Mouse (Mus musculus) cerebellum, adult 2 months (tissue): ENCODE results near the gene Hist1h1c.

Experiments used
- CTCF ChIP-seq: fragments of 200-500 bp; IDR thresholded peaks from 2 replicates; pipeline ENCODE4 v1.5.1; 2011; ENCODE audit warnings: low read depth, mild to moderate bottlenecking, control low read depth, low read length, moderate library complexity, borderline replicate concordance; ENCODE audit not compliant: insufficient read depth
- POLR2A ChIP-seq: fragments of 200-500 bp; IDR thresholded peaks from 2 replicates; pipeline ENCODE4 v1.6.1; 2011; ENCODE audit warnings: low read length, control low read depth, borderline replicate concordance; ENCODE audit not compliant: insufficient read depth

DNA sequence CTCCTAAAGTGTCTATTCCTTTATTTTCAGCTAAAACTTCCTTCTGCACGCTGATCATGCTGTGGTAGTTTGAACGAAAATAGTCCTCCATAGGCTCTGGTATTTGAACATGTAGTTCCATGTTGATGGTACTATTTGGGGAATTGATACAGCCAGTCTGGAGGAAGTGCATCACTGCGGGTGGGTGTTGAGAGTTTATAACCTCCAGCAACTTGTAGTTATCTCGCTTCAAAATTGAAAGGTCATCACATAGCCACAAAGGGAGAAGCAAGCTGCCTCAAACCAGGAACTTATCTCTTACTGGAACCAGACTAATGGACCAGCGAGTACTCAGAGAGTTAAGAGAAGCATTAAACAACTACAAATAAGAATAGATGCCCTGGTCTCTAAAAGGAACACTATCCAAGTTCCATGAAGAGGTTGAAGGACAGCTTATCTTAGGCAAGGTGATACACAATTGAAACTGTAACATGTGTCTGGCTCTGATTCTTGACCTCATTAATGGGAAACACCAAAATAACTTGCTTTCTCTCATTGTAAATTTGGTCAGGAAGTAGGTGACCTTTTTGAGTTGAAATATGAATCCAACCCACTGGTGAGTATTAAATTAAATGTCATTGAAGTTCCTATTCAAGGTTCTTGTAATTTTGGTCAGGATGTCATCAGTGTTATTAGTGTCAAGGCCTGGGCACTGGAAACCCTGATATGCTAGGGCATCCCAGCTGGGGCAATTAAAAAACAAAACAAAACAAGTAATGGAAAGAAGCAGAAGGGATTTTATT, 22.2 kb upstream of the Hist1h1c start:
- TF ChIP-seq CTCF (no peak), POLR2A (no peak)
